9 mouse cellular contexts compared by ENCODE assay signal in the genomic region with DNA sequence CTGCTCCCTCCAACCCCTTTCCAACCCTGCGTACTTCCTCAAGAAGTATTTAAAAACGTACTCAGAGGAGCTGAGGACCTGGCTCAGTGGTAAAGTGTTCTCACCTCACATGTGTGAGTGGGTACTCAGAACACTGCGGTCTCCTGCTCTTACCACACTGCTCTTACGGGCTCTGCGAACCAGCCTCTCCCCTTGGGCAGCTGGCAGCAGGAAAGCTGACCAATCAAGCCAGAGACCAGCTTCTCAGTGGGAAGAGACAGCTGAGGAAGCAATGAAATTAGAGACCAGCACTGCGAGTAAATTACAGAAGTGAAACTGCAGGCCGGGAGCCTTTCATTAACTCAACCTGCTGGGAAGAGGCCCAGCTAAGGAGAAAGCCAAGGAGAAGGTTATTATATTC. TPM values are rescaled to one million over a fixed set of nuclear protein-coding genes. Genes with fewer than 3 reads are reported as not detected.
DNase-seq lines count a peak whose midpoint lies in the region; ATAC-seq and TF ChIP-seq lines count a peak whose summit lies in the region.
"Had no signal": no experiment of that assay in that cellular context is flagged by ENCODE, and none has a peak within 500 bp of the region (broad histone marks: within the 10 kb centered on the region; RNA-seq: fewer than 3 reads in every experiment).

No protein-coding gene starts in this region.

- no peak for DNase-seq in hindbrain, embryonic 14.5 days (ENCODE audit: low spot score)
- DNase-seq in hindbrain, embryonic 10.5 days (ENCODE audit: low spot score), result no peak
- DNase-seq in CH12.LX (ENCODE audit: extremely low read depth), result no peak
- peak; percentile 86 for DNase-seq in lung, postnatal 36 days
- DNase-seq in retina, embryonic 14.5 days (ENCODE audit: low spot score), result no peak
- DNase-seq in T-cell, adult 2 months (ENCODE audit: low spot score), result no peak
- no peak for DNase-seq in thymus, postnatal 25 days
- DNase-seq: kidney, adult 8-10 months had no signal

- H3K4me1 ChIP-seq in hindbrain, embryonic 14.5 days (replicated peaks; ENCODE audit: control insufficient read depth, insufficient read depth, low read length), result no peaks in the 10 kb centered on the region
- H3K4me1 ChIP-seq in hindbrain, embryonic 10.5 days (replicated peaks), result peaks cover 32% of the 10 kb centered on the region
- H3K4me1 ChIP-seq in CH12.LX (ENCODE audit: control insufficient read depth in 1 of 2, insufficient read depth in 2 of 2), result peaks cover 21 to 63% of the 10 kb centered on the region in 2 experiments
- H3K4me1 ChIP-seq in embryonic facial prominence, embryonic 15.5 days, result peaks cover 37% of the 10 kb centered on the region

- dilution Hi-C loops in CH12.LX (cut with MboI; ENCODE audit: extremely low pct_ligation_motif_present, extremely low pct_unique_long_range_greater_than_20kb, low sequenced_read_pairs), result no loop called here

- WGBS in hindbrain, embryonic 14.5 days, result 72% methylated on average over 7 of the region's 7 CpGs
- 75% methylated on average over 7 of the region's 7 CpGs for WGBS in hindbrain, embryonic 10.5 days
- WGBS in embryonic facial prominence, embryonic 15.5 days, result 45% methylated on average over 7 of the region's 7 CpGs

- TF ChIP-seq RAD21 in CH12.LX (IDR thresholded peaks at IDR 0.05; ENCODE audit: low read depth, low read length), result no peak

- no peaks in the 10 kb centered on the region for H3K9me3 ChIP-seq in hindbrain, embryonic 14.5 days (ENCODE audit: control insufficient read depth, low read length)
- no peaks in the 10 kb centered on the region for H3K9me3 ChIP-seq in hindbrain, embryonic 10.5 days
- H3K9me3 ChIP-seq in CH12.LX (replicated peaks; ENCODE audit: low read length), result no peaks in the 10 kb centered on the region
- H3K9me3 ChIP-seq in embryonic facial prominence, embryonic 15.5 days (replicated peaks), result no peaks in the 10 kb centered on the region

- TF ChIP-seq CTCF in CH12.LX (conservative IDR thresholded peaks at IDR 0.05 in 1 of 2, IDR thresholded peaks at IDR 0.05 in 1 of 2; ENCODE audit: low read depth in 2 of 2, low read length in 2 of 2), result no peak

- no peak for TF ChIP-seq POLR2A in CH12.LX (IDR thresholded peaks at IDR 0.05; ENCODE audit: low read depth, low read length)

- TF ChIP-seq EP300 in CH12.LX (IDR thresholded peaks at IDR 0.05; ENCODE audit: low read length), result peak; percentile 92

- in situ Hi-C loops in CH12.LX (cut with MboI; ENCODE audit: low pct_ligation_motif_present, low pct_unique_long_range_greater_than_20kb, low sequenced_read_pairs), result no loop called here

- H3K9ac ChIP-seq in hindbrain, embryonic 14.5 days, result no peak overlapping the region
- H3K9ac ChIP-seq in CH12.LX (ENCODE audit: insufficient read depth, low read depth), result no peak overlapping the region
- H3K9ac ChIP-seq in embryonic facial prominence, embryonic 15.5 days, result no peak overlapping the region

- H3K4me2 ChIP-seq in hindbrain, embryonic 14.5 days (replicated peaks), result no peak overlapping the region
- H3K4me2 ChIP-seq in CH12.LX (ENCODE audit: insufficient read depth, low read depth, poor library complexity, severe bottlenecking), result peak overlapping the region; percentile 10; the same call in 1 of the 2 replicates
- no peak overlapping the region for H3K4me2 ChIP-seq in embryonic facial prominence, embryonic 15.5 days (replicated peaks)

- H3K27me3 ChIP-seq in hindbrain, embryonic 14.5 days (ENCODE audit: control insufficient read depth, insufficient read depth, low read length), result no peaks in the 10 kb centered on the region
- H3K27me3 ChIP-seq in hindbrain, embryonic 10.5 days (ENCODE audit: insufficient read depth, poor library complexity, severe bottlenecking), result no peaks in the 10 kb centered on the region
- no peaks in the 10 kb centered on the region for H3K27me3 ChIP-seq in CH12.LX (replicated peaks)
- H3K27me3 ChIP-seq in embryonic facial prominence, embryonic 15.5 days, result no peaks in the 10 kb centered on the region

- peaks cover 20% of the 10 kb centered on the region for H3K36me3 ChIP-seq in hindbrain, embryonic 14.5 days (replicated peaks; ENCODE audit: control insufficient read depth, insufficient read depth)
- peaks cover 19% of the 10 kb centered on the region for H3K36me3 ChIP-seq in hindbrain, embryonic 10.5 days
- H3K36me3 ChIP-seq in CH12.LX (replicated peaks in 1 of 2; ENCODE audit: control insufficient read depth in 1 of 2, insufficient read depth in 1 of 2, low read length in 1 of 2), result peaks cover 12 to 14% of the 10 kb centered on the region in 2 experiments
- H3K36me3 ChIP-seq in embryonic facial prominence, embryonic 15.5 days, result peaks cover 15% of the 10 kb centered on the region

- H3K4me3 ChIP-seq in hindbrain, embryonic 14.5 days (replicated peaks; ENCODE audit: low read length), result no peak overlapping the region
- no peak overlapping the region for H3K4me3 ChIP-seq in hindbrain, embryonic 10.5 days
- H3K4me3 ChIP-seq in CH12.LX (replicated peaks in 1 of 3; ENCODE audit: low read depth in 2 of 3, low read length in 2 of 3, poor library complexity in 1 of 3), result no peak overlapping the region
- no peak overlapping the region for H3K4me3 ChIP-seq in embryonic facial prominence, embryonic 15.5 days (replicated peaks)

- no peak for ATAC-seq in hindbrain, embryonic 14.5 days (ENCODE audit: low FRiP score)
- peak; percentile 54; the same call in 1 of the 2 replicates for ATAC-seq in embryonic facial prominence, embryonic 15.5 days (ENCODE audit: insufficient number of reproducible peaks, low FRiP score, low TSS enrichment, low read depth)

- H3K27ac ChIP-seq in hindbrain, embryonic 14.5 days, result 0 out of 2 replicates have a peak overlapping the region, but pooled peaks have one; percentile 9
- H3K27ac ChIP-seq in hindbrain, embryonic 10.5 days, result no peak overlapping the region
- no peak overlapping the region for H3K27ac ChIP-seq in CH12.LX (ENCODE audit: insufficient read depth, low read depth)
- H3K27ac ChIP-seq in embryonic facial prominence, embryonic 15.5 days (replicated peaks), result peak overlapping the region; percentile 44; the same call in 1 of the 2 replicates

- no peaks in the 10 kb centered on the region for H3K79me2 ChIP-seq in CH12.LX (replicated peaks; ENCODE audit: control insufficient read depth, extremely low read depth, insufficient read depth, poor library complexity, severe bottlenecking)

TF ChIP-seq in CH12.LX, 34 proteins besides CTCF, POLR2A, EP300 and RAD21:
- TF ChIP-seq MAX (IDR thresholded peaks at IDR 0.05; ENCODE audit: low read length) (0 out of 2 replicates have a peak, but pooled peaks have one; percentile 44), SIN3A (IDR thresholded peaks at IDR 0.05; ENCODE audit: low read length) (peak; percentile 36; the same call in 1 of the 2 replicates), RCOR1 (conservative IDR thresholded peaks at IDR 0.05; ENCODE audit: low read depth, low read length) (no peak), ETS1 (conservative IDR thresholded peaks at IDR 0.05; ENCODE audit: low read depth, low read length) (peak; percentile 58), NRF1 (IDR thresholded peaks at IDR 0.05; ENCODE audit: low read depth, low read length) (no peak), TBP (conservative IDR thresholded peaks at IDR 0.05; ENCODE audit: low read depth, low read length) (no peak), TCF12 (IDR thresholded peaks at IDR 0.05; ENCODE audit: low read depth, low read length) (0 out of 2 replicates have a peak, but pooled peaks have one; percentile 8), MYC (IDR thresholded peaks at IDR 0.05; ENCODE audit: low read depth, low read length) (0 out of 2 replicates have a peak, but pooled peaks have one; percentile 26), GABPA (IDR thresholded peaks at IDR 0.05; ENCODE audit: insufficient replicate concordance, low read depth, low read length) (no peak), POLR2AphosphoS2 (IDR thresholded peaks at IDR 0.05; ENCODE audit: low read depth, low read length) (no peak), KAT2A (IDR thresholded peaks at IDR 0.05; ENCODE audit: insufficient replicate concordance, low read length) (no peak), MXI1 (IDR thresholded peaks at IDR 0.05; ENCODE audit: low read depth, low read length) (0 out of 2 replicates have a peak, but pooled peaks have one; percentile 29), MAZ (IDR thresholded peaks at IDR 0.05; ENCODE audit: low read depth, low read length) (peak; percentile 34; the same call in 1 of the 2 replicates), IRF4 (IDR thresholded peaks at IDR 0.05; ENCODE audit: low read depth, low read length) (peak; percentile 95), BHLHE40 (IDR thresholded peaks at IDR 0.05; ENCODE audit: low read depth, low read length) (0 out of 2 replicates have a peak, but pooled peaks have one; percentile 45), ELF1 (IDR thresholded peaks at IDR 0.05; ENCODE audit: low read depth, low read length) (0 out of 2 replicates have a peak, but pooled peaks have one; percentile 7), NELFE (IDR thresholded peaks at IDR 0.05; ENCODE audit: low read depth, low read length) (0 out of 2 replicates have a peak, but pooled peaks have one; percentile 18)

RNA-seq across cellular contexts. Expression of a gene that starts 25.0 kb away (rescaled TPM):
- 10.5 and 11.7 TPM in 2 replicates for polyA plus RNA-seq in hindbrain, embryonic 14.5 days (2014; fragmentation: Nextera tagmentation; extraction: Ambion mirVana)
- polyA plus RNA-seq in hindbrain, embryonic 10.5 days (2016; fragmentation: Nextera tagmentation; extraction: Ambion mirVana), result 18.5 and 25.0 TPM in 2 replicates
- total RNA-seq in CH12.LX (2012; rRNA removed) (10.6 and 13.0 TPM in 2 replicates), CH12.LX (2014; rRNA removed) (20.7 and 21.9 TPM in 2 replicates)
- polyA plus RNA-seq in CH12.LX (2012; ENCODE audit: insufficient read length, low read depth), result 19.7 and 20.2 TPM in 2 replicates
- 17.9 and 18.6 TPM in 2 replicates for polyA plus RNA-seq in embryonic facial prominence, embryonic 15.5 days (2015; fragmentation: Nextera tagmentation; extraction: Ambion mirVana)

RNA-seq across cellular contexts. Expression of a gene that starts 25.2 kb away (rescaled TPM):
- polyA plus RNA-seq in hindbrain, embryonic 14.5 days (2014; fragmentation: Nextera tagmentation; extraction: Ambion mirVana), result 73.0 and 75.9 TPM in 2 replicates
- polyA plus RNA-seq in hindbrain, embryonic 10.5 days (2016; fragmentation: Nextera tagmentation; extraction: Ambion mirVana), result 91.8 and 110 TPM in 2 replicates
- total RNA-seq in CH12.LX (2012; rRNA removed) (380 and 456 TPM in 2 replicates), CH12.LX (2014; rRNA removed) (1,220 and 1,259 TPM in 2 replicates)
- polyA plus RNA-seq in CH12.LX (2012; ENCODE audit: insufficient read length, low read depth), result 652 and 666 TPM in 2 replicates
- polyA plus RNA-seq in embryonic facial prominence, embryonic 15.5 days (2015; fragmentation: Nextera tagmentation; extraction: Ambion mirVana), result 104 and 110 TPM in 2 replicates

Comparison
In these comparisons a context has a peak if more than half of its experiments do, and no peak if none do; other contexts are left out.
1. H3K27ac ChIP-seq: peak in hindbrain, embryonic 14.5 days (single experiment) and embryonic facial prominence, embryonic 15.5 days (single experiment); none in hindbrain, embryonic 10.5 days (single experiment) and CH12.LX (single experiment).